Mouse (Mus musculus) embryo, embryonic 9.5 days (tissue): Measurements from ENCODE around the gene Tada2a.

Source experiments
- DNase-seq: peaks from one replicate; pipeline ENCODE4 v3.0.0-alpha.2; 2017; ENCODE audit errors: extremely low spot score

Tada2a gene

GRCm38 (mm10) chr11:84063631-84064209, 65.7 kb downstream of the Tada2a start:
- no peak for DNase-seq

DNA sequence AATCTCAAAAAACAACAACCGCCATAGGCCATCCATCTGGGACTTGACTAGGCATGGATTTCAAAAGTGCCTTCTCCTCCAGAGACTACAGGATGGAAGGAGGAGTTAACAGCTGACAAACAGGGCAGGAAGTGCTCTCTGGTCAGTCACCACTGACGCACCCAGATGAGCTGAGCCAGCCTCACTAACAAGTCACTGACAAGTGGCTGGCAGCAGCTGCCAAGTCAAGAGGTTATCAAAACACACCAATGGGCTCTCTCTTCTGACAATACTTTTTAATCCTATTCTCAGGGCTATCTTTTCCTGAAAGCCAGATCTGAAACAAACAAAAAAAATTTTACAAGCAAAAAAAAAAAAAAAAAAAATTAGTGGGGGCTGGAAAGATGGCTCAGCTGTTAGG, 66.6 kb downstream of the Tada2a start:
- DNase-seq, result peak; percentile 29

- no peak for DNase-seq
Measured at GRCm38 (mm10) chr11:84061881-84062280, 67.5 kb downstream of the Tada2a start.

- DNase-seq, result no peak
Measured at GRCm38 (mm10) chr11:84060635-84061034, 68.8 kb downstream of the Tada2a start.

DNA sequence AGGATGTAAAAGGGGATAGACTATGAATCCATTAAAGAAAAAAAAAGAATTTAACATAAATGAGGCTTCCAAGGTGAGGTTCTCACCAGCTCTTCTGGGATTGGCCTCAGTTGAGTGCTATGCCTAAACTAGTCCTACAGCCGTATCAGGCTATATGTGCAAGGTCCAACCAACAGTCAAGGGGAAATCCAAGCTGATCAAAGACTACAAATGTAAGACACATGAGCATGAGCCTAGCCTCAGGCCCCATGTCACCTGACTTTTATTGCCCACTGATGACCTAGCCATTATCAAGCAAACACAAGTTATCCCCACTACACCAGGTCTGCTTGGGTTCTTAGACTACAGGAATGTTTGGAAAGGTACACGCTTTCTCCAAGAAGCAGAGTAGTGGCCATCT, 69.6 kb downstream of the Tada2a start:
- no peak for DNase-seq

DNA sequence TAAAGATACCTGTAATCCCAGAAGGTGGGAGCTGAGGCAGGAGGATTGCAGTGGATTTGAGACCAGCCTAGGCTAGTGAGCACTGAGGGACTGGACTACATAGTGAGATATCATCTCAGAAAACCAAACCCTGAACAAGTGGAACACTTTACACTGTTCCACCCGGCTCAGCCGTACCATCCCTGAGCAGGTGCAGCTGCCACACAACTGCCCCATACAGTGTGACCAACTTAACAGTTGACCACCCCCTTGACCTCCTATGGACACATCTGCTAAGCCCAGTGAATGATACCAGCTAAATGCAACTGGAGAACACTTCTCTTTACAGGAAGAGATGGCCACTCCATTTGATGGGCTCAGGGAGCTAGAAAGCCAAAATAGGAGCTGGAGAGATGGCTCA, 72.0 kb downstream of the Tada2a start:
- no peak for DNase-seq

GRCm38 (mm10) chr11:84053524-84054163, 75.8 kb downstream of the Tada2a start:
- no peak for DNase-seq

DNA sequence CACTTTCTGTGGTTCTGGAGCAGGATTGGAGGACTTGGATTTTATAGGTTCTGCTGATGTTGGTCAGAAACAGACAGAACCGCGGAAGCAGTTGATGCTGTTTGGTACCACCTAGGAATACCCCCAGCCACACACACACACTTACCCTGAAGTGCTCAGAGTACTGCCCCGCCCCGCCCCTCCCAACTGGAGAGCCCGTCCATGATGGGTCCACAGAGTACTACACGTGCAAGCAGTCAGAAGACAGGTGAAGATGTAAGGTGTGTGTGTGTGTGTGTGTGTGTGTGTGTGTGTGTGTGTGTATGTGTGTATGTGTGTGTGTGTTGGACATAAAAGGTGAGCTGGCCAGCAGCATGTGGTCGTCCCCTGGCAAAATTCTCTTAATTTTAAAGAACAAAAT, 76.3 kb downstream of the Tada2a start:
- DNase-seq, result no peak

DNA sequence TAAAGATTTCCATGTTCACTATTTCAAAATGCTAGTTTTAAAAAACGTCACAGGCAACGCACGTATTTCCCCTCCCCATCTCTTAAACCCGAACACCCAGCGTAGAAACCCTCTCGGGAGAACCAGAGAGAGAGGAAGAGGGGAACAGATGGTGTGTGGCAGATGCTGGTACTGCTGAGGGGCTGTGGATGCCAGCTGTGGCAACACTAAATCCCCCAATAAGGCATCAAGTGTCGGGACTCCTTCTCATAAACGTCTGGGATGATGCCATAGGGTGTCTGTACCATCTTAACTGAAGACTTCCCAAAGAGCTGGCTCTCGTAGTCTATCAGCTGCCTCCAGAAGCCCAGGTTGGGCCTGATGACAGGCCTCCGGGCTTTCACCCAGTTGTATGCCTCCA, 81.0 kb downstream of the Tada2a start:
- no peak for DNase-seq

DNA sequence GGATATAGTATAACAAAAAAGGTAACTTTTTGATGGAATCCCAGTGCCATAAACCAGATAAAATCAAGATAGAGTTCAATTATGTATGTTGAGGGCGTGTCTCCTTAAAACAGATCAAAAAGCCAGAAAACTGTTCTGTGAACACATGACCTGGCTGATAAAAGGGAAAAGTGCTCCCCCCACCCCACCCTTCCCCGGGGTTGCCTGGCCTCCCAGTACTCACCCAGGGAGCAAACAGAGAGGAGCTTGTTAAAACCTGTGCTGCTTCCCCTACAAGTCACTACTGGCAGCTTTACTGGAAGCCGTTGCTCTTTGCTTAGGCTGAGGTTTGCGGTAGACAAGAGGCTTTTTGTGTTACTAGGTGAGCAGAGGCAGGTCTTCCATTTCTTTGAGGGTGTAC, 82.1 kb downstream of the Tada2a start:
- no peak for DNase-seq

GRCm38 (mm10) chr11:84044988-84045387, 84.4 kb downstream of the Tada2a start:
- no peak for DNase-seq

DNA sequence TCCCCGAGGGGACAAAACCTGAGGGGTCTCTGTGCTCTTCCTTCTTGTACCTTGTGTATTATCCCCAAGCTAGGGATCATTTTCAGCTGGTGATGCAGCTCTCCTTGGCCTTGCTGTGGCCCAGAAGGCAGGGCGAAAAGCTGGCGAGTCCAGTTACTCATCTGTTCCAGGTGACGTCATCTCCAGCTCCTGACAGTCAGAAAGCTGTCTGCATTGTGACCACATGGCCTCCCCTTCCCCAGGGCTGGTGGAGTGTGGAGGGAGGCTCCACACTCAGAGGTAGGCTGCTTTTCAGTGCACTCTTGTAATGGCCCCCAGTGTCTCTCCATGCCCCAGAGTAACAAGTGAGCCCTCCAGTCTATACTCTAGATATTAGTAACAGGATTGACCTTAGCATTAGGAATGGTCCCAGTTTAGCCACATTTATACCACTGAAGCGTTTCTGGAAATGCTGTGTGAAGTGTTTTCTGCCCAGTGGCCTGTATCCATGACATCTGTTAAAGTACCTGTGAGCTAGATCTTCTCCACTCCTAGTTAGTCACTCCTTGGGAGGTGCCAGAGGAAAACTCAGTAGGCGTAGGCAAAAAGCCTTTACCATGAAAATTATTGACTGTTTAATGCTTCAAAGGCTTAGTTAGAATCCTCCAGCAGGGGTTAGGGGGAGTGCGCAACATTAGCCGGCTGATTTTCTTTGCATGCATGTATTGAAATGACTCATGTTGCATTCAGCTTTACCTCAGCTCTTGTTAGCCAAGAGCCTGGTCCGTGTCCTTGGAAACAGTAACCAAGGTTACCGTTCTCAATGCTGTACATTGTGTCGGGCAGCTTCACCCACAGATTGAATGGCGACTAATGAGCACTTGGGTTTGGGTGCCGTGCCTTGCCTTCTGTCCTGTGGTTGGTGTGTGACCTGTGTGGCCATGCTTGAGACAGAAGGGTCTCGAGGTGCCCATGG, 86.3 kb downstream of the Tada2a start:
- DNase-seq, result peak; percentile 67

DNA sequence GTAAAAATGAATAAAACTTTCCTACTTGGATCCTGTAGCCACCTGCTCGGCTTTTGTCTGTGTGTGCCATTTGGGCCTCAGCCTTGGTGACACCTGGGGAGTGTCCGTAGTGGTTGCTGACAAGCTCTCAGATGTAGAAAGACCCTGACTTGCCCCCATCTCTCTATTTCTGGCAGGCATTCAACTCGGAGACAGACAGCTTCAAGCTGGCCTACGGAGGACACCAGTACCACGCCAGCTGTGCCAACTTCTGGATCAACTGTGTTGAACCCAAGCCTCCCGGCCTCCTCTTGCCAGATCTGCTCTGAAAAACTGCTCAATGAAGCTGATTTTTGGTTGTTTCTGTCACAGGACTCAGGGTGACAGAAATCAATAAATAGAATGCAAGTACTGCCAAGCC, 88.8 kb downstream of the Tada2a start:
- no peak for DNase-seq

- no peak for DNase-seq
Measured at GRCm38 (mm10) chr11:84033671-84034070, 95.7 kb downstream of the Tada2a start.

GRCm38 (mm10) chr11:84032559-84032958, 96.8 kb downstream of the Tada2a start:
- DNase-seq, result no peak

DNA sequence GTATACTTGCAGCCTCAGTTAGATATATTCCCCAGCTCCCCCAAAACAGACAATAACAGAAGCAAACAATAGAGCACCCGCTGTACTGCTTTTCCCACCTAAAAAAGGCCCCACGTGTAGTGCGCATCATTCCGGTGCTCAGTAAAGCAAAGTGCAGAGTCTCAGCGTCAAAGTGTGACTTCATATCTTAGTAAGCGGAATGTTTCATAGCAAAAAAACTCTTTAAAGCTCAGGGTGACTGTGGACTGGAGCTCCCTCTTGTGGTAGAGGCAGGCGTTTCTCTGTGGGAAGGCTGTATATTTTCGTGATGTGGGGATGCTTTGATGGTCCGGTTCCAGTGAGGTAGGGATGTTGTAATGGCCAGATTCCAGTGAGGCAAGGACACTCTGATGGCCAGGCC, 97.4 kb downstream of the Tada2a start:
- peak; percentile 37 for DNase-seq
